Mouse (Mus musculus): ENCODE data around the gene AU040320. TPM values are rescaled to one million over a fixed set of nuclear protein-coding genes. Genes with fewer than 3 reads are reported as not detected.
A peak's percentile ranks its signal among the peaks of the same experiment; 100 is the strongest.

The AU040320 gene
- total RNA-seq, 4 experiments from 2014 or later: 49.5 to 65.4 (median 54.9) TPM

DNA sequence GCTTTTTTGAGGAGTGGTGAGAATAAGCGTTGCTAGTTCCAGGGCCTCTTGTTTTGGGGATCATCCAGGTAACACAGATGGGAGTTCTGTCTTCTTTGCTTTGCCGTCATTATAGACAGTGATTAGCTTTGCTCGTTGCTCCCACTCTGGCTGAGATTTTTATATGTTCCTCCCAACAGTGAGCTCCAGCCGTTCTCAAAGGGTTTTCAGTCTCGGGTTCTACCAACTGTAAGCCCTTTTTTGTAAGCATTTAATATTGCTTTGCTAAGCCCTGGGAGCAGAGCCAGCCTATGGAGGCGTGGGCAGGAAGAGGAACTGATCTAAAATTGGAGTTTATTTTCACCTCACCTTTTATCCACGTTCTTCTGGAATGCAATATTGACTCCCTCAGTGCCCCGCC lies 29.7 kb downstream of the AU040320 start:
- DNase-seq: no peak

- DNase-seq: no peak
Measured at GRCm38 (mm10) chr4:126792341-126793102, 39.2 kb downstream of the AU040320 start.

DNA sequence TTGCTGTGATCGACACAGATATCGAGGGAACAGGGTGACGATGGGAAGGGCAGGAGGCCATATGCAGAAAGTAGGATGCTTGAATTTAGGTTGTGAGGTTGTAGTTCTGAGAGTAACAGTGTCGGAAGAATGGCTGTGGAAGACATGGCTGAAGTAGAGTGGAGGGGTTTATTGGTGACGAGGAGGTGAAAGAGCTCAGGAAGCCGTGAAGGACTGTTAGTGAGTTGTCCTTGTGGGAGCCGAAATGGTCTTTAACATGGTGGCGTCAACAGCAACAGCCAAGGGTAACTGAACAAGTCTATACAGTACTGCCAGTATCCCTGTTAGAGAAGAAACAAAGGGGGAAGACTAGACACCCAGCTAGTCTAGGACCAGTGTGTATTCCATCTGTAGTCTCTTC lies 48.8 kb downstream of the AU040320 start:
- no peak for DNase-seq

GRCm38 (mm10) chr4:126803268-126803873 lies 50.0 kb downstream of the AU040320 start:
- peak; percentile 13 for DNase-seq

DNA sequence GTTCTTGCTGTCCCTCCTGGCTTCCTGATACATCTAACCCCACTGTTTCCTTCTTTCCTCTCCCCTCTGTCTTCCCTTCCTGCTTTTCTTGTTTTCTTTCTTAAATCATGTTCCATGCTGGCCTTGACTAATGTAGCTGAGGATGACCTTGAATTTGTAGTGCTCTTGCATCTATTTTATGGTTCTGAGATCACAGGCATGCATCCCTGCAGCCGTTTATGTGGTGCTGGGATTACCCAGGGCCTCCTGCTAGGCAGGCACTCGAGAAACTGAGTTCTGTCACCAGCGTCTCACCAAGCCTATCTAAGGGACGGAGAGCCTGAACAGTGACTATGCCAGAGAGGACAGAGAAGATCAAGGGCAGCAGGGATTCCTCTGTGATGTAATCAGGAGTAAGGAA lies 52.4 kb downstream of the AU040320 start:
- DNase-seq: peak; percentile 7

DNA sequence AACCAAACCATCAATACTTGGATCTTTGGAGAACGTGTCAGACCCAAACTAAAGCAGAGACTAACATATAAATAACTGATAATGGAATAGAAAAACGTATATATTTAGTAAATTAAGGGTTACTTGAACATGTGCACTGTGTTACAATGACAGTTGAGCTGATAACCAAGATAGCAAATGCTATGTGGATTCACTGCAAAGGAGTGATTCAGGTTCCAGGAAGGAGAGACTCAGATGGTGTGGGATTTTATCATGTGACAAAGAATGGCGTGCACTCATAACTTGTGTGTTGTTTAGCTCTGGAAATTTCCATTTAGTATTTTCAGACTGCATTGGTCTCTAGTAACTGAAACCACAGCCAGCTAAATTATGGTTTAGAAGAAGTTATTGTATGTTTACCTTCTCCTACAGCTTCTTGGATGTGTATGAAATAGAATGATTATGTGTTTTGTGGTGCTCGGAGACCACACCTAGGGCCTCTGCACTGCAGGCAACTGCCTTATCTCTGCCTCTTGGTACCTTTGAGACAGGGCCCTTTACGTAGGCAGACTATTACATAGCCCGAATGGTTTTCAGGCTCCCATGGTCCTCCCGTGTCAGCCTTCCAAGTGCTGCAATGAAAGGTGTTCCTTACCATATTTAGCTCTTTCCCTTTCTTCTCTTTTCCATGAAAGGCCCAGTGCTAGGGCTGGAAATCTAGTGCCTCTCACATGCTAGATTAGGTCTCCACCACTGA lies 53.5 kb downstream of the AU040320 start:
- DNase-seq: no peak

- no peak for DNase-seq
Measured at GRCm38 (mm10) chr4:126810566-126810965, 57.2 kb downstream of the AU040320 start.

- DNase-seq: no peak
Measured at GRCm38 (mm10) chr4:126813212-126813611, 59.9 kb downstream of the AU040320 start.

DNA sequence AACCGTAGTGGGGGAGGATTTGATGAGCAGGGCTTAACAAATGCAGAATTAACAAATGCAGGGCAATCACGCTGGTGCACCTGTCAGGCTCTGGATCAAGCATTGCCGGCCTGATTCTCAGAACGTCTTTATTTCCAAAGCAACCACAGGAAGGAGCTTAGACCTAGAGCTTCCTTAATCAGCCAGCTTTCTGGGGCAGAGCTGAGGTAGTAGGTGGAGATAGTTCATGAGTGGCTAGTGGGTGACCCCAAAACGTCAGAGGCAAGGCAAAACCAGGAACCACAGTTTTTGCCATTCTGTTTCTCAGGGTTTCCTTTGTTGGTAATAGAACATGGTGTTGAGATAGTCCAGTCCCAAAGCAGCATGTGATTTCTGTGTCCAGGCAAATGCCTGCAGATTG lies 61.5 kb downstream of the AU040320 start:
- DNase-seq: no peak

- DNase-seq: no peak
Measured at GRCm38 (mm10) chr4:126822891-126823882, 69.8 kb downstream of the AU040320 start.

GRCm38 (mm10) chr4:126823917-126824316 lies 70.6 kb downstream of the AU040320 start:
- no peak for DNase-seq

DNA sequence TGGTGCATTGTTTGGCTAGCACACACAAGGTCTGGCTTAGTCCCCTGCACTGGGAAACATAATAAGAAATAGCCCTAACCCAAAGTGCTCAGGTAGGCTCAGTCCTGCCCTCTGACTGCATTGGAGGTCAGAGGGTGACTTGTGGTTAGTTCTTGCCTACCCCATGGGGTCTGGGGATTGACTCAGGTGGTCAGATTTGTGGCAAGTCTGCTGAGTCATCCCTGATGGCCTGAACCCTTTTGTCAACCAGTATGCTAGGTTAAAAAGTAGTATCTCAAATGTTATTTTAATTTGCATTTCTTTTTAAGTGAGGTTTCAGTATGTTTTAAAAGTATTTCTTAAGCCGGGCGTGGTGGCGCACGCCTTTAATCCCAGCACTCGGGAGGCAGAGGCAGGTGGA lies 77.8 kb downstream of the AU040320 start:
- DNase-seq: no peak

- no peak for DNase-seq
Measured at GRCm38 (mm10) chr4:126838799-126839198, 85.5 kb downstream of the AU040320 start.

- peak; percentile 62 for DNase-seq
Measured at GRCm38 (mm10) chr4:126839873-126840272, 86.5 kb downstream of the AU040320 start.

GRCm38 (mm10) chr4:126840996-126841560 lies 87.7 kb downstream of the AU040320 start:
- DNase-seq: peak; percentile 29

DNA sequence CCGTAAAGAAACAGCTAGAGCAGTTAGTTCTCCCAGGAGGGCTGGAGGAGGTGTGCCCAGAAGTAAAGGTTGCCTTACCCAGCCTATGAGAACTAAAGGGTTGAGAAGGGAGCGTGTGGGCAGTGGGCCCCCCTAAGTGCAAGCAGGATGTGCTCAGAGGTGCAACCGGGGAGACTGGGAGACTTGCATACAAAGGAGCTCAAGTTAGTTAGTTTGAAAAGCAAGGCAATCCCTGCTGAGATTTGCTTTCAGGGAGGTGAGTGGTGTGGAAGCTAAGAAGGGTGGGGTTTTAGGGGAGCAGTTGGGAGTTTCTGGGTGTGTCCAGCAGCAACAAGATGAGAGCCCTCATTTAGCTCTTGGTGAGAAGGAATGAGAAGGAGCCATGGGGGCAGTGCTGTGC lies 89.6 kb downstream of the AU040320 start:
- DNase-seq: no peak

DNA sequence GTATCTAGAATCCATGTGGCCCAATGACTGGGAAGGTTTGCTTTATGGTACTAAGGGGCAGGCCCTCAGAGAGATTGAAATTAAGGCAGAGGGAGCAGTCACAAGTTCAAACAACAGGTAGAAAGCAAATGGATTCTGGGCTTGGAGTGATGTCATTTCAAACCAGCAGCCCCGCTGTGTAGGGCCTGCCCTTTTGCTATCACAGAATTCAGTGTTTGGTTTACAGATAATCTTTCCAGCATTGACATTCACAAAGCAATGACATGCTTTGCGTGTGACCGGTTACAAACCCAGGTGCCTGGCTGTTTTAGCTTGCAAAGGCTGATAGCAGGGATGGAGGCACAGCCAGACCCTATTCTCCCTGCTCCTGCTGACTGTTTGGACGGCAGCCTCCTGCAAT lies 92.3 kb downstream of the AU040320 start:
- no peak for DNase-seq

GRCm38 (mm10) chr4:126846971-126847370 lies 93.6 kb downstream of the AU040320 start:
- DNase-seq: peak; percentile 59

- DNase-seq: peak; percentile 63
Measured at GRCm38 (mm10) chr4:126850019-126850777, 96.9 kb downstream of the AU040320 start.

GRCm38 (mm10) chr4:126850778-126851080 lies 97.4 kb downstream of the AU040320 start:
- DNase-seq: no peak

- no peak for DNase-seq
Measured at GRCm38 (mm10) chr4:126852971-126853370, 99.6 kb downstream of the AU040320 start.
